In the genomic region with DNA sequence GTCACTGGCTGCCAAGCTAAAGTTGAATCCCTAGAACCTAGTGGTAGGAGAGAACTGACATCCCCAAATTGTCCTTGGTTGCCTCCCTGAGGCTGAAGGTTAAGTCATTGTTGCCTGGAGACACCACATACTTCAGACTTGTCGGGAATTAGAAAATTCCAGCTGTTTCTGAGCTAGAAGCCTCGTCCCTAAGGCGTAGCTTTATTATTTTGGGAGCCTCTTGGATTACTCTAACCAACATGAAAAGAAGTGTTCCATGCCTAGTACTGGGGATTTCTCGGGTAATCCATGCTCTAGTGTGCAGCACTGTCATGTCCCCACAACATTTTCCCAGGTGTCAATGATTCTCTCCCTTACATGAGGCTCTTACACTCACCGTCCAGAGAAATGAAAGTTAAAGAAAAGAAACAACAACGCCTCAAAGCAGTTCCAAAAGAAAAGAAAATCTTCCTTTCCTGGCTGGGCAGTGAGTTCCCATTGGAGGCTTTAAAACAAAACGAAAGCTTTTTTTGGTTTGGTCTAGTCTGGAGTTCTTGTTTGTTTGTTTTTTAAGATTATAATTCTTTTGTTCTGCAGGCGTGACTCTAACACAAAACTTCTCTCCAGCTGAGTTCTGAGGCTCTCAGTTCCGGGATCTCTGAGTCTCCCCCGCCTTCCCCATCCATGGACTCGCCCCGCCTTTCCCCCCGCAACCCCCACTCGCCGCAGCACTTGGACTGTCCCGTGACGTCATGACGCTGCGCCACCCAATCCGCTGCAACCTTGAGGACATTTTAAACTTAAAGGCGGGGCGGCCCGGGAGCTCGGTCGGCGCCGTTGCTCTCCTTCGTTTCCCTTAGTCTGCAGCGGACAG, we compare ENCODE assay signal across 8 mouse cellular contexts. TPM values are rescaled to one million over a fixed set of nuclear protein-coding genes. Genes with fewer than 3 reads are reported as not detected.
DNase-seq lines count a peak whose midpoint lies in the region; ATAC-seq and TF ChIP-seq lines count a peak whose summit lies in the region.

Gene Cenpe, plus strand, starts transcription at position 733 of the 853 bp plus-strand sequence.

- peak within 1 kb of the TSS; percentile 20 for H3K27ac ChIP-seq in bone marrow, adult 2 months (ENCODE audit: control insufficient read depth, insufficient read depth, low read depth, low read length, poor library complexity)
- peak within 1 kb of the TSS; percentile 87 for H3K27ac ChIP-seq in embryonic facial prominence, embryonic 15.5 days (replicated peaks)
- H3K27ac ChIP-seq in limb, embryonic 14.5 days (replicated peaks; ENCODE audit: low read depth, low read length), result peak within 1 kb of the TSS; percentile 57; the same call in 1 of the 2 replicates
- H3K27ac ChIP-seq in midbrain, postnatal 0 days (ENCODE audit: low read depth, low read length), result no peak within 1 kb of the TSS

- peak within 1 kb of the TSS; percentile 84 for H3K4me2 ChIP-seq in embryonic facial prominence, embryonic 15.5 days (replicated peaks)
- H3K4me2 ChIP-seq in limb, embryonic 14.5 days (replicated peaks; ENCODE audit: low read depth, low read length, severe bottlenecking), result peak within 1 kb of the TSS; percentile 54
- peak within 1 kb of the TSS; percentile 94 for H3K4me2 ChIP-seq in midbrain, postnatal 0 days (ENCODE audit: low read depth, low read length, poor library complexity, severe bottlenecking)

- no peaks in the 10 kb centered on the region for H3K9me3 ChIP-seq in embryonic facial prominence, embryonic 15.5 days (replicated peaks)
- H3K9me3 ChIP-seq in limb, embryonic 14.5 days (ENCODE audit: control insufficient read depth, low read length), result no peaks in the 10 kb centered on the region
- no peaks in the 10 kb centered on the region for H3K9me3 ChIP-seq in midbrain, postnatal 0 days (ENCODE audit: low read length)

- peak; percentile 40; the same call in 1 of the 2 replicates for TF ChIP-seq POLR2A in bone marrow, adult 2 months (IDR thresholded peaks at IDR 0.05; ENCODE audit: borderline replicate concordance, control insufficient read depth, low read depth, low read length)
- no peak for TF ChIP-seq POLR2A in limb, embryonic 14.5 days (IDR thresholded peaks at IDR 0.05; ENCODE audit: borderline replicate concordance, extremely low read depth, insufficient read depth, insufficient read length)

- ATAC-seq in embryonic facial prominence, embryonic 15.5 days (ENCODE audit: insufficient number of reproducible peaks, low FRiP score, low TSS enrichment, low read depth), result peak; percentile 90
- ATAC-seq in limb, embryonic 14.5 days (ENCODE audit: low FRiP score, low read depth), result peak; percentile 94
- peak; percentile 96 for ATAC-seq in midbrain, postnatal 0 days (ENCODE audit: low FRiP score)

- peak within 1 kb of the TSS; percentile 90 for H3K4me3 ChIP-seq in bone marrow, adult 2 months (replicated peaks; ENCODE audit: control insufficient read depth, low read depth, low read length)
- H3K4me3 ChIP-seq in embryonic facial prominence, embryonic 15.5 days (replicated peaks), result peak within 1 kb of the TSS; percentile 86
- H3K4me3 ChIP-seq in limb, embryonic 14.5 days (replicated peaks; ENCODE audit: low read length), result peak within 1 kb of the TSS; percentile 91
- peak within 1 kb of the TSS; percentile 70 for H3K4me3 ChIP-seq in midbrain, postnatal 0 days (ENCODE audit: low read depth, low read length)

- DNase-seq in 416B (ENCODE audit: low read depth), result peak; percentile 94
- peak; percentile 84 for DNase-seq in heart, adult 8-10 months (ENCODE audit: low spot score)
- peak; percentile 84 for DNase-seq in kidney, adult 9 months
- peak; percentile 91 for DNase-seq in limb, embryonic 14.5 days (ENCODE audit: low spot score)
- DNase-seq in midbrain, postnatal 0 days (ENCODE audit: low spot score), result peak; percentile 93
- DNase-seq in spleen, postnatal 14 days (ENCODE audit: low spot score in 2 of 2), result peak; percentile 88 to 92

- WGBS in bone marrow, adult 2 months, result 3% methylated on average over 29 of the region's 29 CpGs
- WGBS in embryonic facial prominence, embryonic 15.5 days, result under 1% methylated on average over 29 of the region's 29 CpGs
- 2% methylated on average over 29 of the region's 29 CpGs for WGBS in limb, embryonic 14.5 days
- whole genome bisulfite sequencing in midbrain, postnatal 0 days, result 2% methylated on average over 29 of the region's 29 CpGs

- no peaks in the 10 kb centered on the region; the same call in 1 of the 2 replicates for H3K4me1 ChIP-seq in bone marrow, adult 2 months (ENCODE audit: control insufficient read depth, insufficient read depth, low read length)
- peaks cover 15% of the 10 kb centered on the region for H3K4me1 ChIP-seq in embryonic facial prominence, embryonic 15.5 days
- H3K4me1 ChIP-seq in limb, embryonic 14.5 days (ENCODE audit: control insufficient read depth, insufficient read depth, low read length), result peaks cover 8% of the 10 kb centered on the region
- H3K4me1 ChIP-seq in midbrain, postnatal 0 days (ENCODE audit: insufficient read depth, low read length), result peaks cover 5% of the 10 kb centered on the region; the same call in 1 of the 2 replicates

- peak within 1 kb of the TSS; percentile 65 for H3K9ac ChIP-seq in embryonic facial prominence, embryonic 15.5 days
- H3K9ac ChIP-seq in limb, embryonic 14.5 days (ENCODE audit: low read depth, low read length, severe bottlenecking), result peak within 1 kb of the TSS; percentile 71
- peak within 1 kb of the TSS; percentile 8; the same call in 1 of the 2 replicates for H3K9ac ChIP-seq in midbrain, postnatal 0 days (replicated peaks; ENCODE audit: low read length, poor library complexity, severe bottlenecking)

- H3K27me3 ChIP-seq in embryonic facial prominence, embryonic 15.5 days, result no peaks in the 10 kb centered on the region
- H3K27me3 ChIP-seq in limb, embryonic 14.5 days (ENCODE audit: control insufficient read depth, insufficient read depth, low read length), result no peaks in the 10 kb centered on the region
- no peaks in the 10 kb centered on the region for H3K27me3 ChIP-seq in midbrain, postnatal 0 days (ENCODE audit: insufficient read depth, low read length)

- peaks cover 9% of the 10 kb centered on the region for H3K36me3 ChIP-seq in embryonic facial prominence, embryonic 15.5 days
- peaks cover 13% of the 10 kb centered on the region for H3K36me3 ChIP-seq in limb, embryonic 14.5 days (ENCODE audit: control insufficient read depth, insufficient read depth, low read length)
- no peaks in the 10 kb centered on the region for H3K36me3 ChIP-seq in midbrain, postnatal 0 days (ENCODE audit: insufficient read depth, low read length)

- no peak for TF ChIP-seq CTCF in bone marrow, adult 2 months (IDR thresholded peaks at IDR 0.05; ENCODE audit: control insufficient read depth, insufficient read depth, low read length)
- 0 out of 2 replicates have a peak, but pooled peaks have one; percentile 11 for TF ChIP-seq CTCF in midbrain, postnatal 0 days (IDR thresholded peaks at IDR 0.05)

RNA-seq across cellular contexts. Expression of gene Cenpe, which starts in this region (rescaled TPM):
- polyA plus RNA-seq in bone marrow, adult 2 months (2011; ENCODE audit: insufficient read depth, insufficient read length, low replicate concordance, missing spikeins), result 40.2 and 48.3 TPM in 2 replicates
- 20.5 and 20.7 TPM in 2 replicates for polyA plus RNA-seq in embryonic facial prominence, embryonic 15.5 days (2015; fragmentation: Nextera tagmentation; extraction: Ambion mirVana)
- 1 to 10 TPM in 2 of 4 experiments, under 1 TPM in 2; 0.69 to 1.9 (median 1.3) TPM for total RNA-seq in heart, adult 8-10 months (2022)
- polyA plus RNA-seq in limb, embryonic 14.5 days (2012; rRNA removed), result 13.7 and 25.2 TPM in 2 replicates
- 26.8 and 27.0 TPM in 2 replicates for polyA plus RNA-seq in limb, embryonic 14.5 days (2014; fragmentation: Nextera tagmentation; extraction: Ambion mirVana)
- 1.6 and 1.7 TPM in 2 replicates for total RNA-seq in midbrain, postnatal 0 days (2014; rRNA removed)
- polyA plus RNA-seq in midbrain, postnatal 0 days (2015; fragmentation: Nextera tagmentation; extraction: Ambion mirVana), result 1.5 TPM in 2 replicates

Comparison
In these comparisons a context has a peak if more than half of its experiments do, and no peak if none do; other contexts are left out.
1. H3K9ac ChIP-seq: peak in every context shown above with its lines; median percentile 71 in limb, embryonic 14.5 days; 65 in embryonic facial prominence, embryonic 15.5 days; 8 in midbrain, postnatal 0 days.